Mouse (Mus musculus): ENCODE measurements around the gene Zfp688. TPM values are rescaled to one million over a fixed set of nuclear protein-coding genes. Genes with fewer than 3 reads are reported as not detected.

Zfp688 gene
- total RNA-seq, 2 experiments from 2014 or later: 11.3 to 12.6 TPM

Other genes with a start within 250 kb of the Zfp688 start
- gene Cd2bp2, start 226.0 kb downstream of the Zfp688 start, total RNA-seq (2021): 10 to 100 TPM; 65.8 to 78.8 TPM
- gene Tbc1d10b, start 213.6 kb downstream of the Zfp688 start, total RNA-seq (2021): 10 to 100 TPM; 73.8 to 78.8 TPM
- 1 to 10 TPM in 1 of 2 experiments, not detected in 1; 1.2 TPM for gene Mylpf, start 213.2 kb downstream of the Zfp688 start, total RNA-seq (2021)
- 10 to 100 TPM; 28.4 to 28.8 TPM for gene Zfp553, start 189.0 kb downstream of the Zfp688 start, total RNA-seq (2021)
- gene Sept1, start 188.9 kb downstream of the Zfp688 start, total RNA-seq (2021): 1 to 10 TPM; 7.9 to 8.8 TPM
- gene Zfp771, start 177.8 kb downstream of the Zfp688 start, total RNA-seq (2021): 10 to 100 TPM; 54.9 to 64.5 TPM
- 10 to 100 TPM; 49.8 to 63.1 TPM for gene Dctpp1, start 161.4 kb downstream of the Zfp688 start, total RNA-seq (2021)
- gene Sephs2, start 148.0 kb downstream of the Zfp688 start, total RNA-seq (2021): 10 to 100 TPM; 42.6 to 42.9 TPM
- gene Itgal, start 125.8 kb downstream of the Zfp688 start, total RNA-seq (2021): 1 to 10 TPM; 1.2 to 1.6 TPM
- gene Zfp768, start 76.5 kb downstream of the Zfp688 start, total RNA-seq (2021): 10 to 100 TPM; 20.3 to 22.0 TPM
- 1 to 10 TPM; 7.9 to 8.9 TPM for gene Zfp747, start 46.0 kb downstream of the Zfp688 start, total RNA-seq (2021)
- gene 9130019O22Rik, start 34.9 kb downstream of the Zfp688 start, total RNA-seq (2021): 1 to 10 TPM; 2.8 to 3.0 TPM
- gene E430018J23Rik, start 28.4 kb downstream of the Zfp688 start, total RNA-seq (2021): 1 to 10 TPM; 4.6 to 7.6 TPM
- 1 to 10 TPM; 4.3 to 4.4 TPM for gene Zfp764, start 15.2 kb downstream of the Zfp688 start, total RNA-seq (2021)
- gene Zfp689, start 27.1 kb upstream of the Zfp688 start, total RNA-seq (2021): 1 to 10 TPM; 9.5 to 9.7 TPM
- 10 to 100 TPM; 35.4 to 35.6 TPM for gene Prr14, start 37.5 kb upstream of the Zfp688 start, total RNA-seq (2021)
- gene Fbrs, start 57.1 kb upstream of the Zfp688 start, total RNA-seq (2021): 10 to 100 TPM; 70.8 to 71.2 TPM
- gene Srcap, start 89.9 kb upstream of the Zfp688 start, total RNA-seq (2021): 100 to 1,000 TPM; 113 to 128 TPM
- gene Gm42715, start 97.5 kb upstream of the Zfp688 start, total RNA-seq (2021): 10 to 100 TPM; 14.5 to 14.6 TPM
- gene Tmem265, start 139.3 kb upstream of the Zfp688 start, total RNA-seq (2021): 1 to 10 TPM; 6.9 to 9.3 TPM
- gene Phkg2, start 151.3 kb upstream of the Zfp688 start, total RNA-seq (2021): 10 to 100 TPM; 69.5 to 70.1 TPM
- gene Ccdc189, start 166.5 kb upstream of the Zfp688 start, total RNA-seq (2021): 1 to 10 TPM; 7.0 to 7.8 TPM
- gene Rnf40, start 166.7 kb upstream of the Zfp688 start, total RNA-seq (2021): 10 to 100 TPM; 75.1 to 82.6 TPM
- 10 to 100 TPM; 31.5 to 33.4 TPM for gene Zfp629, start 193.7 kb upstream of the Zfp688 start, total RNA-seq (2021)